Mouse (Mus musculus) C2C12 (cell line): ENCODE measurements around the gene Adh1. TPM values are rescaled to one million over a fixed set of nuclear protein-coding genes. Genes with fewer than 3 reads are reported as not detected.

Experiments
- H3K27me3 ChIP-seq: one replicate; pipeline ENCODE4 v1.6.1; 2011; ENCODE audit not compliant: control insufficient read depth, insufficient read depth, insufficient read length
- H3K36me3 ChIP-seq: one replicate; pipeline ENCODE4 v1.6.1; 2011; ENCODE audit not compliant: control insufficient read depth, insufficient read depth
- H3K4me3 ChIP-seq: one replicate; pipeline ENCODE4 v1.5.1; 2011; ENCODE audit warnings: mild to moderate bottlenecking, control low read depth; ENCODE audit not compliant: poor library complexity, insufficient read depth, severe bottlenecking
- H3K79me2 ChIP-seq: one replicate; pipeline ENCODE4 v1.6.1; 2011; ENCODE audit not compliant: control insufficient read depth, insufficient read depth
- H3K79me3 ChIP-seq: one replicate; pipeline ENCODE4 v1.6.1; 2011; ENCODE audit warnings: low read depth, control low read depth
- H3ac ChIP-seq: one replicate; pipeline ENCODE3; 2011; ENCODE audit warnings: low read depth; ENCODE audit not compliant: control insufficient read depth, insufficient read length
- CEBPB ChIP-seq: IDR thresholded peaks from one replicate; pipeline ENCODE4 v1.6.1; 2011; ENCODE audit warnings: low read depth, mild to moderate bottlenecking, control low read depth, moderate library complexity
- CTCF ChIP-seq: IDR thresholded peaks from one replicate; pipeline ENCODE4 v1.5.1; 2011; ENCODE audit not compliant: control insufficient read depth, insufficient read depth, insufficient read length
- FOSL1 ChIP-seq: IDR thresholded peaks from one replicate; pipeline ENCODE4 v1.8.0; 2011; ENCODE audit warnings: mild to moderate bottlenecking, low read length; ENCODE audit not compliant: poor library complexity, insufficient read depth, severe bottlenecking
- MAX ChIP-seq: IDR thresholded peaks from one replicate; pipeline ENCODE4 v1.6.1; 2011; ENCODE audit warnings: mild to moderate bottlenecking, control low read depth
- MYOD1 ChIP-seq: IDR thresholded peaks from one replicate; pipeline ENCODE4 v1.6.1; 2011; ENCODE audit warnings: low read depth; ENCODE audit not compliant: control insufficient read depth, insufficient read length
- MYOG ChIP-seq: IDR thresholded peaks from one replicate; pipeline ENCODE4 v1.6.1; 2011; ENCODE audit not compliant: control insufficient read depth, insufficient read length; ENCODE audit errors: extremely low read depth
- USF1 ChIP-seq: IDR thresholded peaks from one replicate; pipeline ENCODE4 v1.6.1; 2011; ENCODE audit warnings: low read depth, mild to moderate bottlenecking, control low read depth, moderate library complexity
- polyA plus RNA-seq: library from polyadenylated mRNA; unstranded; fragments of >200 nt; fragmentation: generic; extraction: Trizol; gene quantifications from one replicate; pipeline ENCODE4 v1.2.1, GENCODE M21; 2012; ENCODE audit warnings: missing spikeins

The Adh1 gene
- polyA plus RNA-seq, 1 experiment: 0.05 TPM

GRCm38 (mm10) chr3:138236546-138237163 lies 24.1 kb upstream of the Adh1 start:
- H3K79me3 ChIP-seq: no peaks in the 10 kb centered on the region
- no peaks in the 10 kb centered on the region for H3K79me2 ChIP-seq
- no peaks in the 10 kb centered on the region for H3K27me3 ChIP-seq
- no peak overlapping the region for H3K4me3 ChIP-seq
- H3ac ChIP-seq: no peak overlapping the region
- H3K36me3 ChIP-seq: no peaks in the 10 kb centered on the region
- TF ChIP-seq MYOD1 (no peak), MAX (no peak), CEBPB (no peak), FOSL1 (no peak), USF1 (no peak), CTCF (no peak), MYOG (no peak)

- Histone ChIP-seq H3K27me3 (no peaks in the 10 kb centered on the region), H3K79me2 (no peaks in the 10 kb centered on the region), H3K36me3 (no peaks in the 10 kb centered on the region), H3K4me3 (no peak overlapping the region), H3K79me3 (no peaks in the 10 kb centered on the region), H3ac (no peak overlapping the region)
- no peak for TF ChIP-seq MYOD1
- no peak for TF ChIP-seq USF1
- no peak for TF ChIP-seq CTCF
- TF ChIP-seq FOSL1: no peak
- no peak for TF ChIP-seq MYOG
- TF ChIP-seq MAX: no peak
These were observed 22.7 kb upstream of the Adh1 start for GRCm38 (mm10) chr3:138238046-138238445.

GRCm38 (mm10) chr3:138239461-138239860 lies 21.3 kb upstream of the Adh1 start:
- H3K36me3 ChIP-seq: no peaks in the 10 kb centered on the region
- H3K79me2 ChIP-seq: no peaks in the 10 kb centered on the region
- no peaks in the 10 kb centered on the region for H3K79me3 ChIP-seq
- TF ChIP-seq CTCF (no peak), MYOD1 (no peak), CEBPB (no peak), MYOG (no peak), FOSL1 (no peak), MAX (no peak), USF1 (no peak)
- no peaks in the 10 kb centered on the region for H3K27me3 ChIP-seq
- H3ac ChIP-seq: no peak overlapping the region
- no peak overlapping the region for H3K4me3 ChIP-seq

- H3K79me3 ChIP-seq: no peaks in the 10 kb centered on the region
- no peaks in the 10 kb centered on the region for H3K27me3 ChIP-seq
- H3K36me3 ChIP-seq: no peaks in the 10 kb centered on the region
- TF ChIP-seq MAX (no peak), FOSL1 (no peak), MYOG (no peak), CEBPB (no peak), USF1 (no peak), MYOD1 (no peak), CTCF (no peak)
- H3K4me3 ChIP-seq: no peak overlapping the region
- H3ac ChIP-seq: no peak overlapping the region
- H3K79me2 ChIP-seq: no peaks in the 10 kb centered on the region
These were observed 20.4 kb upstream of the Adh1 start for GRCm38 (mm10) chr3:138240411-138240810.

GRCm38 (mm10) chr3:138240942-138241341 lies 19.8 kb upstream of the Adh1 start:
- Histone ChIP-seq H3K4me3 (no peak overlapping the region), H3K79me2 (no peaks in the 10 kb centered on the region), H3K36me3 (no peaks in the 10 kb centered on the region), H3K27me3 (no peaks in the 10 kb centered on the region), H3K79me3 (no peaks in the 10 kb centered on the region), H3ac (no peak overlapping the region)
- no peak for TF ChIP-seq MAX
- TF ChIP-seq CTCF: no peak
- no peak for TF ChIP-seq USF1
- no peak for TF ChIP-seq CEBPB
- no peak for TF ChIP-seq FOSL1
- TF ChIP-seq MYOD1: no peak
- no peak for TF ChIP-seq MYOG

- H3K36me3 ChIP-seq: no peaks in the 10 kb centered on the region
- no peaks in the 10 kb centered on the region for H3K27me3 ChIP-seq
- no peaks in the 10 kb centered on the region for H3K79me3 ChIP-seq
- H3K79me2 ChIP-seq: no peaks in the 10 kb centered on the region
- no peak overlapping the region for H3K4me3 ChIP-seq
- no peak overlapping the region for H3ac ChIP-seq
- TF ChIP-seq FOSL1 (no peak), CTCF (no peak), MYOG (no peak), MAX (no peak), USF1 (no peak), CEBPB (no peak), MYOD1 (no peak)
These were observed 19.4 kb upstream of the Adh1 start for GRCm38 (mm10) chr3:138241371-138241770.
